Mouse (Mus musculus) mouse trophoblast stem cell (cell line): ENCODE measurements around the gene Neo1.

Experiments used
- in situ Hi-C, 2 experiments: fragments of 300-500 bp; cut with MseI, MboI; formaldehyde crosslinking; loops; 2 replicates in 1 of 2; 3 replicates in 1 of 2; pipeline ENCODE4 v1.15.1; 2025

The Neo1 gene

GRCm38 (mm10) chr9:59036159-59036731 lies at the start of gene Neo1:
Neo1 (minus strand) TSS chr9:59036441.
- in situ Hi-C loops = no loop called here

- in situ Hi-C loops = no loop called here
These were observed 39.4 kb upstream of the Neo1 start for GRCm38 (mm10) chr9:59075632-59076031.

GRCm38 (mm10) chr9:59073887-59074286 lies 37.6 kb upstream of the Neo1 start:
- in situ Hi-C loops = no loop called here

- in situ Hi-C loops = no loop called here
These were observed 36.0 kb upstream of the Neo1 start for GRCm38 (mm10) chr9:59072076-59072777.

GRCm38 (mm10) chr9:59071220-59071977 lies 35.2 kb upstream of the Neo1 start:
- in situ Hi-C loops = no loop called here

- in situ Hi-C loops = no loop called here
These were observed 34.0 kb upstream of the Neo1 start for GRCm38 (mm10) chr9:59070216-59070615.

GRCm38 (mm10) chr9:59065616-59066301 lies 29.5 kb upstream of the Neo1 start:
- in situ Hi-C loops = no loop called here

GRCm38 (mm10) chr9:59062409-59062808 lies 26.2 kb upstream of the Neo1 start:
- in situ Hi-C loops = no loop called here

- in situ Hi-C loops = no loop called here
These were observed 23.9 kb upstream of the Neo1 start for GRCm38 (mm10) chr9:59060026-59060605.

- in situ Hi-C loops = no loop called here
These were observed 22.9 kb upstream of the Neo1 start for GRCm38 (mm10) chr9:59059158-59059557.

- in situ Hi-C loops = no loop called here
These were observed 21.8 kb upstream of the Neo1 start for GRCm38 (mm10) chr9:59058060-59058459.

GRCm38 (mm10) chr9:59056281-59056680 lies 20.0 kb upstream of the Neo1 start:
- in situ Hi-C loops = no loop called here

GRCm38 (mm10) chr9:59041805-59042204 lies 5.6 kb upstream of the Neo1 start:
- in situ Hi-C loops = no loop called here

GRCm38 (mm10) chr9:59036732-59037341 lies 596 bp upstream of the Neo1 start:
- in situ Hi-C loops = no loop called here

GRCm38 (mm10) chr9:59035342-59036158 lies 691 bp downstream of the Neo1 start:
- in situ Hi-C loops = no loop called here

GRCm38 (mm10) chr9:59034836-59035235 lies 1.4 kb downstream of the Neo1 start:
- in situ Hi-C loops = no loop called here

GRCm38 (mm10) chr9:59033492-59033891 lies 2.7 kb downstream of the Neo1 start:
- in situ Hi-C loops = no loop called here

GRCm38 (mm10) chr9:59024245-59024844 lies 11.9 kb downstream of the Neo1 start:
- in situ Hi-C loops = loop anchor here in 1 of 2 experiments (10.0 kb wide), 1 partner anchor 250 kb away; no protein-coding TSS in a partner anchor

GRCm38 (mm10) chr9:59016060-59016719 lies 20.1 kb downstream of the Neo1 start:
- in situ Hi-C loops = loop anchor here (10.0 kb wide), 2 partner anchors 229 to 239 kb away; no protein-coding TSS in a partner anchor
